Comparison of ENCODE assay signal across 17 mouse cellular contexts in genomic region chr15:99213183-99213582, GRCm38 (mm10).
"Had no signal": no experiment of that assay in that cellular context is flagged by ENCODE, and none has a peak within 500 bp of the region (broad histone marks: within the 10 kb centered on the region; RNA-seq: fewer than 3 reads in every experiment).

No protein-coding gene starts in this region.

- H3K4me1 ChIP-seq: neural tube, embryonic 12.5 days; neural tube, embryonic 13.5 days; neural tube, embryonic 15.5 days; stomach, embryonic 15.5 days had no signal

- H3K4me3 ChIP-seq: neural tube, embryonic 12.5 days; neural tube, embryonic 13.5 days; neural tube, embryonic 15.5 days; stomach, embryonic 15.5 days had no signal

- H3K27ac ChIP-seq: neural tube, embryonic 12.5 days; neural tube, embryonic 13.5 days; neural tube, embryonic 15.5 days; stomach, embryonic 15.5 days; stomach, postnatal 0 days had no signal

- H3K4me2 ChIP-seq: neural tube, embryonic 12.5 days; neural tube, embryonic 13.5 days; neural tube, embryonic 15.5 days; stomach, embryonic 15.5 days had no signal

- H3K9ac ChIP-seq: neural tube, embryonic 12.5 days; neural tube, embryonic 13.5 days; neural tube, embryonic 15.5 days; stomach, embryonic 15.5 days had no signal

- H3K27me3 ChIP-seq: neural tube, embryonic 12.5 days; neural tube, embryonic 13.5 days; stomach, embryonic 15.5 days had no signal

- DNase-seq: retina, postnatal 1 day; right cerebral cortex, adult 18-20 months; right cerebral cortex, postnatal 14 days; right cerebral cortex, postnatal 25 days; right cerebral cortex, postnatal 4 days; spleen, adult 18-20 months; thymus, adult 18-20 months; thymus, adult 2 months; thymus, postnatal 14 days; thymus, postnatal 25 days; thymus, postnatal 36 days; thymus, postnatal 4 days had no signal

- H3K9me3 ChIP-seq: neural tube, embryonic 12.5 days; neural tube, embryonic 13.5 days; neural tube, embryonic 15.5 days; stomach, embryonic 15.5 days had no signal
